Mouse (Mus musculus) thymus, postnatal 14 days (tissue): Measurements from ENCODE around the gene Zc3h6.

ENCODE experiments used
- DNase-seq: peaks from one replicate; pipeline ENCODE4 v3.0.0; 2021

Gene Zc3h6

GRCm38 (mm10) chr2:129038426-129038936, 71.3 kb downstream of the Zc3h6 start:
- no peak for DNase-seq

GRCm38 (mm10) chr2:129038937-129039631, 71.9 kb downstream of the Zc3h6 start:
- DNase-seq, result peak; percentile 74

- peak; percentile 46 for DNase-seq
Observed at GRCm38 (mm10) chr2:129040567-129040966, 73.4 kb downstream of the Zc3h6 start.

GRCm38 (mm10) chr2:129046172-129046845, 79.1 kb downstream of the Zc3h6 start:
- no peak for DNase-seq

GRCm38 (mm10) chr2:129046846-129047196, 79.6 kb downstream of the Zc3h6 start:
- DNase-seq, result no peak

- DNase-seq, result no peak
Observed at GRCm38 (mm10) chr2:129047811-129048210, 80.6 kb downstream of the Zc3h6 start, which contains the start of gene Vinac1. TSS of gene Vinac1 (minus strand) at chr2:129048172.

GRCm38 (mm10) chr2:129052451-129052983, 85.3 kb downstream of the Zc3h6 start:
- no peak for DNase-seq

GRCm38 (mm10) chr2:129055741-129056140, 88.5 kb downstream of the Zc3h6 start:
- DNase-seq, result no peak

- peak; percentile 54 for DNase-seq
Observed at GRCm38 (mm10) chr2:129056597-129056996, 89.4 kb downstream of the Zc3h6 start.

- no peak for DNase-seq
Observed at GRCm38 (mm10) chr2:129057256-129057655, 90.1 kb downstream of the Zc3h6 start.

GRCm38 (mm10) chr2:129057920-129058361, 90.7 kb downstream of the Zc3h6 start:
- DNase-seq, result no peak

- no peak for DNase-seq
Observed at GRCm38 (mm10) chr2:129061456-129062059, 94.4 kb downstream of the Zc3h6 start.

GRCm38 (mm10) chr2:129065437-129066282, 98.5 kb downstream of the Zc3h6 start, which contains the start of gene Ttl:
TSS of gene Ttl (plus strand) at chr2:129065942.
- DNase-seq, result peak; percentile 84

GRCm38 (mm10) chr2:129066326-129066725, 99.1 kb downstream of the Zc3h6 start:
- peak; percentile 63 for DNase-seq
